Mouse (Mus musculus) kidney, postnatal 0 days (tissue): ENCODE data around the gene Coq9. TPM values are rescaled to one million over a fixed set of nuclear protein-coding genes. Genes with fewer than 3 reads are reported as not detected.

ENCODE experiments used
- ATAC-seq: fragments of 200-750 bp; cut with Nextera tagmentation; replicated peaks from 2 replicates; pipeline ENCODE4 v1.8.0; 2017; ENCODE audit warnings: low read depth, moderate number of reproducible peaks, moderate TSS enrichment, moderate library complexity; ENCODE audit not compliant: low FRiP score
- DNase-seq: peaks from one replicate; pipeline ENCODE4 v3.0.0-alpha.2; 2016; ENCODE audit warnings: low spot score
- H3K27ac ChIP-seq: fragments of 300-500 bp; sonication (generic); 2 replicates; pipeline ENCODE4 v1.5.1; 2014; ENCODE audit warnings: mild to moderate bottlenecking
- H3K27me3 ChIP-seq: fragments of 300-500 bp; sonication (generic); 2 replicates; pipeline ENCODE4 v1.6.1; 2014; ENCODE audit warnings: low read length, mixed read lengths; ENCODE audit not compliant: insufficient read depth
- H3K36me3 ChIP-seq: fragments of 300-500 bp; sonication (generic); 2 replicates; pipeline ENCODE4 v1.6.1; 2014; ENCODE audit warnings: low read length, mixed read lengths; ENCODE audit not compliant: insufficient read depth
- H3K4me1 ChIP-seq: fragments of 300-500 bp; sonication (generic); replicated peaks from 2 replicates; pipeline ENCODE4 v1.6.1; 2014; ENCODE audit warnings: antibody characterized with exemption, low read length, mixed read lengths; ENCODE audit not compliant: insufficient read depth
- H3K4me2 ChIP-seq: fragments of 300-500 bp; sonication (generic); 2 replicates; pipeline ENCODE4 v1.6.1; 2014; ENCODE audit warnings: mild to moderate bottlenecking, low read length, moderate library complexity, mixed read lengths
- H3K4me3 ChIP-seq: fragments of 300-500 bp; sonication (generic); replicated peaks from 2 replicates; pipeline ENCODE4 v1.5.1; 2014; ENCODE audit warnings: low read depth, low read length
- H3K9ac ChIP-seq: fragments of 300-500 bp; sonication (generic); 2 replicates; pipeline ENCODE4 v1.6.1; 2014; ENCODE audit warnings: low read depth, low read length
- H3K9me3 ChIP-seq: fragments of 300-500 bp; sonication (generic); replicated peaks from 2 replicates; pipeline ENCODE4 v1.6.1; 2016; ENCODE audit warnings: low read length, inconsistent platforms, mixed read lengths
- CTCF ChIP-seq: IDR thresholded peaks from 2 replicates; pipeline ENCODE4 v1.5.1; 2016; ENCODE audit warnings: antibody characterized with exemption, low read depth, mild to moderate bottlenecking, moderate library complexity
- WGBS: fragments of 180-500 bp; shearing (Covaris S2); extraction: QIAGEN DNeasy Blood & Tissue Kit; methylation state at CpG from one replicate; pipeline ENCODE4 v1.1.7; 2014; 5-methylcytosine and 5-hydroxymethylcytosine counted together
- polyA plus RNA-seq: library from polyadenylated mRNA; unstranded; fragments of >200 nt; fragmentation: Nextera tagmentation; extraction: Ambion mirVana; gene quantifications from 2 replicates; pipeline ENCODE4 v1.2.1, GENCODE M21; 2015

The Coq9 gene
- polyA plus RNA-seq, 1 experiment from 2014 or later: 101 TPM

- DNase-seq: no peak
- Histone ChIP-seq H3K9me3 (no peaks in the 10 kb centered on the region), H3K27ac (peak overlapping the region; percentile 36; the same call in 1 of the 2 replicates), H3K4me1 (peaks cover 36% of the 10 kb centered on the region), H3K36me3 (0 out of 2 replicates have a peak, but pooled peaks cover 8% of the 10 kb centered on the region), H3K27me3 (no peaks in the 10 kb centered on the region), H3K9ac (no peak overlapping the region; the same call in 1 of the 2 replicates), H3K4me2 (no peak overlapping the region), H3K4me3 (no peak overlapping the region)
- ATAC-seq: no peak
- WGBS: 14% methylated on average over 6 of the region's 6 CpGs
- no peak for TF ChIP-seq CTCF
Observed at GRCm38 (mm10) chr8:94900617-94901016, 62.5 kb downstream of the Coq9 start.

GRCm38 (mm10) chr8:94901031-94901430 lies 62.9 kb downstream of the Coq9 start:
- Histone ChIP-seq H3K4me3 (no peak overlapping the region), H3K27me3 (no peaks in the 10 kb centered on the region), H3K4me1 (peaks cover 37% of the 10 kb centered on the region), H3K9me3 (no peaks in the 10 kb centered on the region), H3K36me3 (0 out of 2 replicates have a peak, but pooled peaks cover 8% of the 10 kb centered on the region), H3K9ac (no peak overlapping the region), H3K27ac (peak overlapping the region; percentile 36; the same call in 1 of the 2 replicates), H3K4me2 (no peak overlapping the region)
- no peak for TF ChIP-seq CTCF
- 12% methylated on average over 5 of the region's 5 CpGs for WGBS
- peak; percentile 31 for DNase-seq
- no peak for ATAC-seq

GRCm38 (mm10) chr8:94903709-94904108 lies 65.6 kb downstream of the Coq9 start:
- no peak for TF ChIP-seq CTCF
- H3K4me3 ChIP-seq: no peak overlapping the region
- peak; percentile 50 for ATAC-seq
- no peak overlapping the region for H3K4me2 ChIP-seq
- 9% methylated on average over 12 of the region's 12 CpGs for WGBS
- no peak overlapping the region for H3K9ac ChIP-seq
- H3K9me3 ChIP-seq: no peaks in the 10 kb centered on the region
- H3K4me1 ChIP-seq: peaks cover 40% of the 10 kb centered on the region
- H3K27ac ChIP-seq: peak overlapping the region; percentile 10; the same call in 1 of the 2 replicates
- no peaks in the 10 kb centered on the region for H3K27me3 ChIP-seq
- 0 out of 2 replicates have a peak, but pooled peaks cover 8% of the 10 kb centered on the region for H3K36me3 ChIP-seq
- DNase-seq: peak; percentile 78

Other genes with a start within 250 kb of the Coq9 start
- 31.0 and 33.1 TPM in 2 replicates for gene Rspry1, start 236.4 kb upstream of the Coq9 start, polyA plus RNA-seq
- gene Fam192a, start 236.3 kb upstream of the Coq9 start, polyA plus RNA-seq: 64.1 and 72.0 TPM in 2 replicates
- 127 TPM in 2 replicates for gene Arl2bp, start 171.7 kb upstream of the Coq9 start, polyA plus RNA-seq
- 16.6 and 17.5 TPM in 2 replicates for gene Pllp, start 142.0 kb upstream of the Coq9 start, polyA plus RNA-seq
- gene Ccl22, start 92.7 kb upstream of the Coq9 start, polyA plus RNA-seq: not detected in 2 replicates
- 21.5 and 23.4 TPM in 2 replicates for gene Cx3cl1, start 66.3 kb upstream of the Coq9 start, polyA plus RNA-seq
- gene Ccl17, start 27.9 kb upstream of the Coq9 start, polyA plus RNA-seq: 0.69 and 1.2 TPM in 2 replicates
- 112 and 129 TPM in 2 replicates for gene Ciapin1, start within 50 bp of the Coq9 start, polyA plus RNA-seq
- gene Polr2c, start 19.1 kb downstream of the Coq9 start, polyA plus RNA-seq: 129 and 132 TPM in 2 replicates
- gene Dok4, start 38.0 kb downstream of the Coq9 start, polyA plus RNA-seq: 25.2 TPM in 2 replicates
- gene Ccdc102a, start 79.8 kb downstream of the Coq9 start, polyA plus RNA-seq: 17.5 and 20.0 TPM in 2 replicates
- not detected in 2 replicates for gene Adgrg5, start 85.4 kb downstream of the Coq9 start, polyA plus RNA-seq
- 109 and 125 TPM in 2 replicates for gene Adgrg1, start 136.4 kb downstream of the Coq9 start, polyA plus RNA-seq
- gene Adgrg3, start 179.4 kb downstream of the Coq9 start, polyA plus RNA-seq: 3.7 and 4.4 TPM in 2 replicates
- gene Drc7, start 216.8 kb downstream of the Coq9 start, polyA plus RNA-seq: not detected in 2 replicates
- gene Katnb1, start 242.9 kb downstream of the Coq9 start, polyA plus RNA-seq: 21.2 and 22.9 TPM in 2 replicates